Mouse (Mus musculus): Measurements from ENCODE around the gene Timm8b. TPM values are rescaled to one million over a fixed set of nuclear protein-coding genes. Genes with fewer than 3 reads are reported as not detected.
"Not testable (repeated sequence)": the region's sequence is repeated elsewhere in the genome, so short reads cannot be mapped to it uniquely, and the experiment has no call there.

Gene Timm8b
- polyA plus RNA-seq, 1 experiment from 2014 or later = 198 TPM

DNA sequence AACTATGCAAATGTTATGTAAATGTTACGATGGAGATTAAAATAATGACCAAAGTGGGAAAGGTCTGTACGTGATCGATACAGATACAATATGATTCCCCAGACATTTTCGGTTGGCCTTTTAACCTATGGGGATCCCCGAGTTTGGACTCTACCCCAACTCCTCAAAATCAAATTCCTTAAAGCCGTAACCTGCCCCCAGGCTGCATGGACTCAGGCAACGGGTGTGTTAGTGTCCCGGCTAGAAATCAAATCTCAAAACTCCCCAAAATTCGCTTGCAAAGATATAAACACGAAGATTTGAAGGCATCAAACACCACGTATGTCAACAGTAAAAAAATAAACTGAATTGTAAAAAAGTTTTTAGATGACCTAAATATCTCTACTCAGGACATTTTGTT lies 12.5 kb downstream of the Timm8b start:
- Histone ChIP-seq H3K4me2 (ENCODE audit: low read depth, low read length) (peak overlapping the region; percentile 94), H3K9ac (replicated peaks) (peak overlapping the region; percentile 99), H3K27ac (ENCODE audit: low read depth) (peak overlapping the region; percentile 99), H3K36me3 (replicated peaks; ENCODE audit: insufficient read depth, low read length) (peaks cover 34% of the 10 kb centered on the region), H3K9me3 (ENCODE audit: low read length) (no peaks in the 10 kb centered on the region), H3K4me3 (ENCODE audit: low read depth, low read length) (peak overlapping the region; percentile 99), H3K27me3 (ENCODE audit: insufficient read depth, low read length) (no peaks in the 10 kb centered on the region), H3K4me1 (ENCODE audit: insufficient read depth) (peaks cover 11% of the 10 kb centered on the region)
- DNase-seq = no peak
- no peak for TF ChIP-seq CTCF (IDR thresholded peaks at IDR 0.05; ENCODE audit: low read depth)
- TF ChIP-seq EP300 (IDR thresholded peaks at IDR 0.05; ENCODE audit: low read depth) = no peak
- 32% methylated on average over 11 of the region's 11 CpGs for WGBS (ENCODE audit: insufficient replicate concordance)
- ATAC-seq = no peak

DNA sequence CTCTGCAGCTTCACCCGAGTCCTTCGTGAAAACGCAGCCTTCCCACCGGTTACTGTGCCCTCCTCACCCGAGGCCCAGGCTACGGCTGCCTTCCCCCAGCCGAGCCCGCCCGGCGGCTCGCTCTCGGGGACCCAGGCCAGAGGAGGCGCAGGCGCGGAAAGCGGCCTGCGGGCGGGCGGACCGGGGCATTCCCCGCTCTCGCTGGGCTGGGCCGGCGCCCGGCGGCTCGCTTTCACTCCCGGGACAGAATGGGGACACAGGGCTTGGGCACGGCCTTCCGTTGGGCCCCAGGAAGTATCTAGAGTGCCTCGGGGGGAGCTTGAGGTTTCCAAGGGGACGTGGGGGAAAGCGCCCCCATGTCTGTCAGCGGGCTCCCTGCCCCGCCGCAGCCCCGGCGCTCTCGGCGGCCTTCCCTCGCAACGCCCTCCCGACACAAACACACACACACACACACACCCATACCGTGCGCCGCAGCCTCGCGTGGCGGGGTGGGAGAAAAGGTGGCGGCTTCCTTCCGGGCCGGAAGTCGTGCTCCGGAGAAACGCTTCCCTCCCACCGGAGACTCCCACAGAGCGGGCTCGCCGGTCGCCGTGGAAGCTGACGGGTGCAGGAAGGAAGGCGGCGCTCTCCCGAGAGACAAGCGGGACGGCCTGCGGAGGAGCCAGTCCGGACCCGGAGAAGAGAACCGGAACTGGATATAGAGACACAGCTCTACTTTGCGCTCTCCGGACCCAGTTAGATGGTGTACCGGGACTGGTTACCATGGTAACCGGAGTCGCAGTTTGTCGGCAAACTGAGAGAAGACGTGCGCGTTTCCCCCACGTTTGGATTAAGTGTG lies 13.3 kb downstream of the Timm8b start, which contains the start of the genes Pih1d2 and Nkapd1:
Gene Pih1d2 (plus strand): TSS at position 556 of the 838 bp plus-strand sequence.
Gene Nkapd1 (minus strand): TSS at position 699 of the 838 bp plus-strand sequence.
- Histone ChIP-seq H3K9me3 (ENCODE audit: low read length) (no peaks in the 10 kb centered on the region), H3K4me2 (ENCODE audit: low read depth, low read length) (peak within 1 kb of the TSS; percentile 94), H3K9ac (replicated peaks) (peak within 1 kb of the TSS; percentile 99), H3K4me3 (ENCODE audit: low read depth, low read length) (peak within 1 kb of the TSS; percentile 99), H3K27me3 (ENCODE audit: insufficient read depth, low read length) (no peaks in the 10 kb centered on the region), H3K36me3 (replicated peaks; ENCODE audit: insufficient read depth, low read length) (peaks cover 28% of the 10 kb centered on the region), H3K27ac (ENCODE audit: low read depth) (peak within 1 kb of the TSS; percentile 99), H3K4me1 (ENCODE audit: insufficient read depth) (peaks cover 11% of the 10 kb centered on the region)
- ATAC-seq (peak; percentile 93), DNase-seq (peak; percentile 91)
- under 1% methylated on average over 79 of the region's 81 CpGs for WGBS (ENCODE audit: insufficient replicate concordance)
- TF ChIP-seq CTCF (IDR thresholded peaks at IDR 0.05; ENCODE audit: low read depth) (peak; percentile 26; the same call in 1 of the 2 replicates), EP300 (IDR thresholded peaks at IDR 0.05; ENCODE audit: low read depth) (no peak)

DNA sequence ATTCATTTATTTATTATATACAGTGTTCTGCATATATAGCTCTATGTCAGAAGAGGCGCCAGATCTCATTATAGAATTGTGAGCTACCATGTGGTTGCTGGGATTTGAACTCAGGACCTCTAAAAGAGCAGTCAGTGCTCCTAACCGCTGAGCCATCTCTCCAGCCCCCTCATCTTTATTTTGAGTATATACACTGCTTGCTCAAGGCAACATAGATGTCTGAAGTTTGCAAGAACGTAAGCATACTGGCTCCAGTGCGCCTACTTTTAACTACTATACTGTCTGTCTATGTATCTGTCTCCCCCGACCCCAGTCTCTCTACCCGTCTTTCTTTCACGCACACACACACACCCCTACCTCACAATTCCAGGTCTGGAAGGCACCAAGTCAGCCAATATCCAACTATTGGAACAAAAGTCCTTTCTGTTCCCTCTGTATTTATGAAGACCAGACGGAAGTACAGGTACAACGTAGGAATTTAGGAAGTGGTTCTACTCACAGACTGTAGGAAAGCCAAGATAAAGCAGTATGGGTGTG lies 14.2 kb downstream of the Timm8b start:
- no peaks in the 10 kb centered on the region for H3K27me3 ChIP-seq (ENCODE audit: insufficient read depth, low read length)
- H3K4me3 ChIP-seq (ENCODE audit: low read depth, low read length) = peak overlapping the region; percentile 99
- DNase-seq = no peak
- peaks cover 11% of the 10 kb centered on the region for H3K4me1 ChIP-seq (ENCODE audit: insufficient read depth)
- TF ChIP-seq EP300 (IDR thresholded peaks at IDR 0.05; ENCODE audit: low read depth) (no peak), CTCF (IDR thresholded peaks at IDR 0.05; ENCODE audit: low read depth) (no peak)
- H3K9me3 ChIP-seq (ENCODE audit: low read length) = no peaks in the 10 kb centered on the region
- H3K27ac ChIP-seq (ENCODE audit: low read depth) = no peak overlapping the region
- H3K36me3 ChIP-seq (replicated peaks; ENCODE audit: insufficient read depth, low read length) = peaks cover 21% of the 10 kb centered on the region
- H3K9ac ChIP-seq (replicated peaks) = no peak overlapping the region
- no peak for ATAC-seq
- WGBS (ENCODE audit: insufficient replicate concordance) = 56% methylated on average over 9 of the region's 9 CpGs
- peak overlapping the region; percentile 94 for H3K4me2 ChIP-seq (ENCODE audit: low read depth, low read length)

DNA sequence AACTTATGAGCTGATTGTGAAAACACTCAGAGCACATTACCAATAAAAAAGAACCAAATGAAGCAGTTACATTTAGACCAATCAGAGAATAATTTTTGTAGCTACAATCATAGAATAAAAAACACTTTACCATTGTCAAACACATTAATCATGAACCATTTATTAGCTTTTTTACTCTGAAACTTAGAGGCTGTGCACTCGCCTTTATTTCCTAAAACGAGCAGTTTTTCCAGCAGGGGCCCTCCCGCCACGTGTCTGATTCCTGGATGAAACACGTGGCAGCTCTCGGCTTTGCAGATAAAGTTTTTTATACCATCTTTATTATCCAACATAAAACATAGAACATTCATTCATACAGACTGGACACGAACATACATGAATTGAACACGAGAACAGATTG lies 27.2 kb downstream of the Timm8b start:
- H3K36me3 ChIP-seq (replicated peaks; ENCODE audit: insufficient read depth, low read length) = peaks cover 11% of the 10 kb centered on the region
- H3K27ac ChIP-seq (ENCODE audit: low read depth); H3K27me3 ChIP-seq (ENCODE audit: insufficient read depth, low read length); ATAC-seq; H3K4me3 ChIP-seq (ENCODE audit: low read depth, low read length); DNase-seq; H3K4me1 ChIP-seq (ENCODE audit: insufficient read depth); H3K9me3 ChIP-seq (ENCODE audit: low read length); H3K9ac ChIP-seq (replicated peaks); H3K4me2 ChIP-seq (ENCODE audit: low read depth, low read length): not testable (repeated sequence)
- 93% methylated on average over 6 of the region's 8 CpGs for WGBS (ENCODE audit: insufficient replicate concordance)

DNA sequence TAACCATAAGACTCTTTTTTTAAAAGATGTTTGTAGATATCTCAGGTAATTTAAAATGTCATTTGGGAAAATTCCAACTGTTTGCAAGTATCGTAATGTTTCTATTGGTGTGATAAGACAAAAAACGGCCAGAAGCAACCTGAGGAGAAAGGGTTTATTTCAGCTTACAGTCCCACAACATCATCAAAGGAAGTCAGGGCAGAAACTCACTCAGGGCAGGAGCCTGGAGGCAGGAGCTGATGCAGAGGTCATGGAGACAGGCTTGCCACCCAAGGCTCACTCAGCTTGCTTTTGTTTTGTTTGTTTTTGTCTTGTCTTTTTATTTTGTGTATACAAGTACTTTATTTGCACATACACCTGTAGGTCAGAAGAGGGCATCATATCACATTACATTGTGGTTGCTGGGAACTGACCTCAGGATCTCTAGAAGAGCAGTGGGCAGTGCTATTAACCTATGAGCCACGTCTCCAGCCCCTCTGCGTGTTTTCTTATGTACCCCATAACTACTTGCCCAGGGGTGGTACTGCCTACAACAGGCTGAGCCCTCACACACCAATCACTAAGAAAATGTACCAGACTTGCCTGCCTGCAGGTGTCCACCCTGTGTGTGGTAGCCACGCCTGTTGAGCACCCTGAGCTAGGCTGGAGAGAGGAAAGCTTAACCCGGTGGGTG lies 28.4 kb downstream of the Timm8b start:
- Histone ChIP-seq H3K9me3 (ENCODE audit: low read length) (no peaks in the 10 kb centered on the region), H3K9ac (replicated peaks) (no peak overlapping the region), H3K4me1 (ENCODE audit: insufficient read depth) (no peaks in the 10 kb centered on the region), H3K27me3 (ENCODE audit: insufficient read depth, low read length) (no peaks in the 10 kb centered on the region), H3K36me3 (replicated peaks; ENCODE audit: insufficient read depth, low read length) (peaks cover 20% of the 10 kb centered on the region), H3K4me2 (ENCODE audit: low read depth, low read length) (no peak overlapping the region), H3K27ac (ENCODE audit: low read depth) (no peak overlapping the region), H3K4me3 (ENCODE audit: low read depth, low read length) (no peak overlapping the region)
- ATAC-seq (no peak), DNase-seq (no peak)
- TF ChIP-seq CTCF (IDR thresholded peaks at IDR 0.05; ENCODE audit: low read depth) (no peak; the same call in 1 of the 2 replicates), EP300 (IDR thresholded peaks at IDR 0.05; ENCODE audit: low read depth) (no peak)
- 80% methylated on average over 6 of the region's 6 CpGs for WGBS (ENCODE audit: insufficient replicate concordance)

DNA sequence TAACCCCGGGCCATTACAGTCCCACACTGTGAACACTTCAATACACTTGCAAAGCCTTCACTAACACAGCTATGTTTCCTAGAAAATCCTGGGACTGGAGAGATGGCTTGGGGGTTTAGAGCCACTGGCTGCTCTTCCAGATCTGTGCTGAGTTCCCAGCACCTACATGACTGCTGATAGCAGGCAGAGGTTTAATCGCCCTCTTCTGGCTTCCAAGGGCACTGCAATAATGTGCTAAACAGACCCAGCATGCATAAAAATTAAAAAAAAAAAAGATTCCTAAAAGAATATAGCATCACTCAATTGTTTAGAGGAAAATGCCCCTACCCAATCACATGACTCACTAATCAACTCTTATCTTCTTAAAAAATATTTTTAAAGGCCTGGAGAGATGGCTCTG lies 29.3 kb downstream of the Timm8b start:
- DNase-seq (peak; percentile 26), ATAC-seq (no peak)
- 67% methylated on average over 2 of the region's 2 CpGs for WGBS (ENCODE audit: insufficient replicate concordance)
- H3K27me3 ChIP-seq (ENCODE audit: insufficient read depth, low read length) = no peaks in the 10 kb centered on the region
- TF ChIP-seq EP300 (IDR thresholded peaks at IDR 0.05; ENCODE audit: low read depth) (no peak), CTCF (IDR thresholded peaks at IDR 0.05; ENCODE audit: low read depth) (peak; percentile 52)
- H3K4me1 ChIP-seq (ENCODE audit: insufficient read depth) = no peaks in the 10 kb centered on the region
- H3K9ac ChIP-seq (replicated peaks) = no peak overlapping the region
- H3K27ac ChIP-seq (ENCODE audit: low read depth) = no peak overlapping the region
- H3K4me3 ChIP-seq (ENCODE audit: low read depth, low read length) = no peak overlapping the region
- no peaks in the 10 kb centered on the region for H3K9me3 ChIP-seq (ENCODE audit: low read length)
- H3K4me2 ChIP-seq (ENCODE audit: low read depth, low read length) = no peak overlapping the region
- peaks cover 26% of the 10 kb centered on the region for H3K36me3 ChIP-seq (replicated peaks; ENCODE audit: insufficient read depth, low read length)
